Mouse (Mus musculus): ENCODE data around the gene Gm44511.

GRCm38 (mm10) chr6:128842945-128843478 is 16.9 kb upstream of the Gm44511 start:
- TF ChIP-seq E2F4 (IDR thresholded peaks at IDR 0.05; ENCODE audit: insufficient read depth) (no peak), POLR2A (IDR thresholded peaks at IDR 0.05; ENCODE audit: insufficient read length, low read depth) (peak; percentile 69), TCF12 (IDR thresholded peaks at IDR 0.05; ENCODE audit: insufficient read depth, poor library complexity, severe bottlenecking) (no peak), POLR2AphosphoS2 (IDR thresholded peaks at IDR 0.05; ENCODE audit: insufficient read length, low read depth) (peak; percentile 61), USF1 (IDR thresholded peaks at IDR 0.05; ENCODE audit: low read depth) (no peak), CEBPB (IDR thresholded peaks at IDR 0.05; ENCODE audit: insufficient read depth, poor library complexity, severe bottlenecking) (no peak), MYOG (IDR thresholded peaks at IDR 0.05; ENCODE audit: control insufficient read depth in 1 of 3, insufficient read depth in 1 of 3, insufficient read length in 2 of 3, low read depth in 2 of 3) (peak in 1 of 3 experiments; percentile 13), MYOD1 (IDR thresholded peaks at IDR 0.05; ENCODE audit: control insufficient read depth in 1 of 3, insufficient read length in 2 of 3, low read depth in 2 of 3) (peak in 1 of 3 experiments; percentile 17)
